Mouse (Mus musculus) bone marrow, adult 2 months (tissue): ENCODE results near the gene Eprs. TPM values are rescaled to one million over a fixed set of nuclear protein-coding genes. Genes with fewer than 3 reads are reported as not detected.

Experiments
- H3K27ac ChIP-seq: fragments of 200-500 bp; 2 replicates; pipeline ENCODE4 v1.5.1; 2012; ENCODE audit warnings: low read depth, mild to moderate bottlenecking, control low read depth, inconsistent platforms, low read length; ENCODE audit not compliant: control insufficient read depth, poor library complexity, insufficient read depth
- H3K4me1 ChIP-seq: fragments of 200-500 bp; 2 replicates; pipeline ENCODE4 v1.6.1; 2011; ENCODE audit warnings: low read length; ENCODE audit not compliant: control insufficient read depth, insufficient read depth
- H3K4me3 ChIP-seq: fragments of 200-500 bp; replicated peaks from 2 replicates; pipeline ENCODE3; 2011; ENCODE audit warnings: mild to moderate bottlenecking, low read depth, low read length, control low read depth; ENCODE audit not compliant: control insufficient read depth
- CTCF ChIP-seq: fragments of 200-500 bp; IDR thresholded peaks from 2 replicates; pipeline ENCODE4 v1.5.1; 2011; ENCODE audit warnings: low read length, control low read depth; ENCODE audit not compliant: control insufficient read depth, insufficient read depth
- POLR2A ChIP-seq: fragments of 200-500 bp; IDR thresholded peaks from 2 replicates; pipeline ENCODE4 v1.6.1; 2011; ENCODE audit warnings: low read depth, mild to moderate bottlenecking, control low read depth, low read length, borderline replicate concordance; ENCODE audit not compliant: control insufficient read depth
- WGBS: fragments of 180-500 bp; shearing (Covaris S2); methylation state at CpG from one replicate; pipeline ENCODE4 v1.1.7; 2018; 5-methylcytosine and 5-hydroxymethylcytosine counted together
- polyA plus RNA-seq: library from polyadenylated mRNA; stranded (reverse); fragments of >200 nt; gene quantifications from 2 replicates; pipeline ENCODE4 v1.2.4, GENCODE M21; 2011; ENCODE audit warnings: low replicate concordance; ENCODE audit not compliant: missing spikeins, insufficient read depth, insufficient read length

The Eprs gene
- polyA plus RNA-seq, 1 experiment, result 35.7 TPM

- Histone ChIP-seq H3K4me1 (no peaks in the 10 kb centered on the region), H3K4me3 (no peak overlapping the region), H3K27ac (no peak overlapping the region)
- no peak for TF ChIP-seq CTCF
- no peak for TF ChIP-seq POLR2A
- WGBS, result 88% methylated on average over 6 of the region's 6 CpGs
These were observed 7.1 kb downstream of the Eprs start for GRCm38 (mm10) chr1:185369979-185370378.

GRCm38 (mm10) chr1:185376390-185376789 lies 13.5 kb downstream of the Eprs start:
- Histone ChIP-seq H3K27ac (no peak overlapping the region), H3K4me3 (no peak overlapping the region), H3K4me1 (no peaks in the 10 kb centered on the region)
- no peak for TF ChIP-seq POLR2A
- no peak for TF ChIP-seq CTCF

- Histone ChIP-seq H3K4me1 (no peaks in the 10 kb centered on the region), H3K4me3 (no peak overlapping the region), H3K27ac (no peak overlapping the region)
- 82% methylated on average over 2 of the region's 2 CpGs for WGBS
- TF ChIP-seq POLR2A (no peak), CTCF (no peak)
These were observed 14.6 kb downstream of the Eprs start for GRCm38 (mm10) chr1:185377429-185377828.

GRCm38 (mm10) chr1:185401615-185402014 lies 38.8 kb downstream of the Eprs start:
- H3K4me1 ChIP-seq, result no peaks in the 10 kb centered on the region
- H3K27ac ChIP-seq, result no peak overlapping the region
- 92% methylated on average over 5 of the region's 5 CpGs for WGBS
- TF ChIP-seq POLR2A (no peak), CTCF (no peak)
- H3K4me3 ChIP-seq, result no peak overlapping the region

GRCm38 (mm10) chr1:185404021-185404420 lies 41.2 kb downstream of the Eprs start:
- Histone ChIP-seq H3K4me1 (no peaks in the 10 kb centered on the region), H3K27ac (no peak overlapping the region), H3K4me3 (no peak overlapping the region)
- WGBS, result 25% methylated on average over 2 of the region's 2 CpGs
- TF ChIP-seq CTCF (no peak), POLR2A (no peak)

- TF ChIP-seq POLR2A, result no peak
- no peak for TF ChIP-seq CTCF
- H3K4me1 ChIP-seq, result no peaks in the 10 kb centered on the region
- no peak overlapping the region for H3K4me3 ChIP-seq
- H3K27ac ChIP-seq, result no peak overlapping the region
- 93% methylated on average over 10 of the region's 10 CpGs for WGBS
These were observed 43.1 kb downstream of the Eprs start for GRCm38 (mm10) chr1:185405921-185406320.

- Histone ChIP-seq H3K27ac (no peak overlapping the region), H3K4me1 (no peaks in the 10 kb centered on the region), H3K4me3 (no peak overlapping the region)
- 83% methylated on average over 3 of the region's 3 CpGs for WGBS
- TF ChIP-seq CTCF (0 out of 2 replicates have a peak, but pooled peaks have one; percentile 29), POLR2A (no peak)
These were observed 47.0 kb downstream of the Eprs start for GRCm38 (mm10) chr1:185409831-185410230.

GRCm38 (mm10) chr1:185418011-185418410 lies 55.2 kb downstream of the Eprs start:
- no peak for TF ChIP-seq POLR2A
- WGBS, result 93% methylated on average over 9 of the region's 9 CpGs
- H3K27ac ChIP-seq, result no peak overlapping the region
- no peaks in the 10 kb centered on the region for H3K4me1 ChIP-seq
- H3K4me3 ChIP-seq, result no peak overlapping the region

GRCm38 (mm10) chr1:185419805-185420204 lies 57.0 kb downstream of the Eprs start:
- Histone ChIP-seq H3K4me3 (no peak overlapping the region), H3K27ac (no peak overlapping the region), H3K4me1 (no peaks in the 10 kb centered on the region)
- TF ChIP-seq CTCF (no peak), POLR2A (no peak)
- 74% methylated on average over 5 of the region's 5 CpGs for WGBS
